Mouse (Mus musculus): ENCODE results near the gene Wdr86. TPM values are rescaled to one million over a fixed set of nuclear protein-coding genes. Genes with fewer than 3 reads are reported as not detected.

The Wdr86 gene
- total RNA-seq, 2 experiments from 2014 or later: 0.78 to 1.0 TPM

DNA sequence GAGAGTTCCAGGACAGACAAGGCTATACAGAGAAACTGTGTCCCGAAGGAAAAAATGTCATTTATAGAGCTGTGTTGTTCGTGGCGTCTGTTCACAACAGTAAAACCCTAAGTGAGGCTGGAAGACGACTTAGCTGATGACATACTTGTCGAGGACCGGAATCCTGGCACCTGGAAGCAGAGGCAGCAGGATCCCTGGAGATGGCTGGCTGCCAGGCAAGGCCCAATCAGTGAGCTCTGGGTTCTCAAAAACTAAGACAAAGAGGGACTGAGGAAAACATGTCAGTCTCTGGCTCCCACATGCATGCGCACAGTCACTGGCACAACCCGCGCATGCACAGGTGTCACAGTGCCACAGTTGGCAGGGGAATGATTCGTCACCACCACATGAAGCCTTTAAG is 7.1 kb upstream of the Wdr86 start:
- intact Hi-C loops (cut with DNase I): no loop called here
- DNase-seq: no peak

DNA sequence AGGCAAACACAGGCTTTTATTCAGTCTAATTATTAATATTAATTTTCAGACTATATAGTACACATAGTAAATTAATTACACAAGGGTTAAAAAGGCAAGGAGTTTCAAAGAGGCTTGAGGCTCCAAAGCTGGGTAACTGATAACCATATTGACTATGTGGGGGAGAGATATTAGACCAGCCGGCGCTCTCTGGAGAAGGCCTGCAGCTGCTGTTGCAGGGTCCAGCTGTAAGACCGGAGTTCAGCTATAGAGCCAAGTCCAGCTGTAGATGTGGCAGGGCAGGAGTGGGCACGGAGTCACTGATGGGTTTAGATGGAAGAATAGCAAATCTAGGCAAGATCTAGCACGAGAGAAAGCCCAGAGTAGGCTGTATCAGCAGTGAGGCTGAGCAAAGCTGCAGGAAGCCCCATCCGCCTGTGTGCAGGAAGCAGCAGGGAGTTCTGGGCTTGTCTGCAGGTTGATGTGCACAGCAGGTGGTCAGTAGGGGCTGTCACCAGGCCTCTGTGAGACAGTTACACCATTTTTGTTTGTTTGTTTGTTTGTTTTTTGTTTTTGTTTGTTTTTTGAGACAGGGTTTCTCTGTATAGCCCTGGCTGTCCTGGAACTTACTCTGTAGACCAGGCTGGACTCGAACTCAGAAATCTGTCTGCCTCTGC is 3.4 kb upstream of the Wdr86 start:
- intact Hi-C loops (cut with DNase I): no loop called here
- no peak for DNase-seq

DNA sequence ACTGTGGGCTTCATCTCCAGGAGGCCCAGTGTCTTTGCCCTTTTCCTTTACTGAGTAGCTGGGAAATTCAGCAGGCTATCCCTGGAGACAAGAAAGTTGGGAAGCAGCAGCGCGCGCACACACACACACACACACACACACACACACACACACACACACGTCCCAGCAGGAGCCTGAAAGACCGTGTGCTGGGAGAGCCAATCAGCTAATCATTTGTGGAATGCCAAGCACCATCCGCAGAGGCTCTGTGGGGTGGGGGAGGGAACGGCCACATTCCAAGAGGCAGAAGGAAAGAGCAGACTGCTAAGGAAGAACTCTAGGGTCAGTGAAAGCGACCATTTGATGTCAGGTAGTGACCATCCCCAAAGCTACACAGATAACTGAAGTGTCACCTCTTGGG is 2.6 kb upstream of the Wdr86 start:
- intact Hi-C loops (cut with DNase I): no loop called here
- peak in 1 of 2 experiments; percentile 33 for DNase-seq

DNA sequence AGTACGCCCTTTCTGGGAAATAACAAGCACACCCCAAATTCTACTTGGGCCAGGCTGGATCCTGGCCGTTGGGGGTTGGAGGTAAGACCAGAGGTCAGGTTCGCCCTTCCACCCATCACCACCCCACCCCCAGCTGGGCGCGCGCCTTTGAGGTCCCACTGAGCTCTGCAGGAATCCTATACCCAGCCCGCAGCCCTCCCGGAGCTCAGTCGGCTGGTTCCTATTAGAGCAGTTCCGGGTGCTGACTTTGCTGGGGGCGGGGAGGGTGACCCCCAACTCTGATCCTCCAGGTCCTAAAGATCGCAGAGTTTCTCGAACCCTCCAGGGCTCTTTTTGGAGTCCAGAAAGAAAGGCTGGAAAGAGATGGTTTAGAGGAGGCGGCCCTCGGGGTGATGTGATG is 459 bp upstream of the Wdr86 start:
- intact Hi-C loops (cut with DNase I): no loop called here
- no peak for DNase-seq

DNA sequence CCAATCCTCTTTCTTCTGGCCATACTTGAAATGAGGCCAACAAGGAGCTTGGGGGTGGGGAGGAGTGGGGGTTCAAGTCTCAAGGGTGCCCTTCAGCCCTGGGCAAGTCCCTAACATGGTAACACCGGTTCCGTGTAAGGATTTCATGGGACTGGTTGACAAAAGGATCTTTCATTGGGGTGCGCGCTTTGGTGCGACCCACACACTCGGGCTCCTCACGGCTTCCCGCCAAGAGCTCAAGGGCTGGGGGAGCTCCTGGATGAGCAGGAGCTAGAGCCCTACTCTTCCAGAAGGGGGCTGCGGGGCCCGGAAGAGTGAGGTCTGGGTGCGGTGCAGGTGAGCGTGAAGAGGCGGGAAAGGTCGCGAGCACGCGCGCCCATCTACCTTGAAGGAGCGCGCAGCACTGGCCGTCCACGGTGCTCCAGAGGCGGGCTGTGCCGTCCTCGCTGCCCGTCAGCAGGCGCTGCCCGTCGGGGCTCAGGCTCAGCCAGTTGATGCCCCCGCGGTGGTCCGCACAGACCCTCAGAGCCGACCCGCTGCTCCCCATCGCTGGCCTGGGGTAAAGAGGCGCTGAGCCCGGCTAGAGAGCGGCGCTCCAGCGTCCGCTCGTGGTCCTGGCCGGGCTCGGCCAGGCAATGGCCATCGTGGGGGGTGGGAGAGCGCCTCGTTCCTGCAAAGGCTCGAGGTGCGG is 585 bp downstream of the Wdr86 start:
- DNase-seq: no peak
- intact Hi-C loops (cut with DNase I): no loop called here

DNA sequence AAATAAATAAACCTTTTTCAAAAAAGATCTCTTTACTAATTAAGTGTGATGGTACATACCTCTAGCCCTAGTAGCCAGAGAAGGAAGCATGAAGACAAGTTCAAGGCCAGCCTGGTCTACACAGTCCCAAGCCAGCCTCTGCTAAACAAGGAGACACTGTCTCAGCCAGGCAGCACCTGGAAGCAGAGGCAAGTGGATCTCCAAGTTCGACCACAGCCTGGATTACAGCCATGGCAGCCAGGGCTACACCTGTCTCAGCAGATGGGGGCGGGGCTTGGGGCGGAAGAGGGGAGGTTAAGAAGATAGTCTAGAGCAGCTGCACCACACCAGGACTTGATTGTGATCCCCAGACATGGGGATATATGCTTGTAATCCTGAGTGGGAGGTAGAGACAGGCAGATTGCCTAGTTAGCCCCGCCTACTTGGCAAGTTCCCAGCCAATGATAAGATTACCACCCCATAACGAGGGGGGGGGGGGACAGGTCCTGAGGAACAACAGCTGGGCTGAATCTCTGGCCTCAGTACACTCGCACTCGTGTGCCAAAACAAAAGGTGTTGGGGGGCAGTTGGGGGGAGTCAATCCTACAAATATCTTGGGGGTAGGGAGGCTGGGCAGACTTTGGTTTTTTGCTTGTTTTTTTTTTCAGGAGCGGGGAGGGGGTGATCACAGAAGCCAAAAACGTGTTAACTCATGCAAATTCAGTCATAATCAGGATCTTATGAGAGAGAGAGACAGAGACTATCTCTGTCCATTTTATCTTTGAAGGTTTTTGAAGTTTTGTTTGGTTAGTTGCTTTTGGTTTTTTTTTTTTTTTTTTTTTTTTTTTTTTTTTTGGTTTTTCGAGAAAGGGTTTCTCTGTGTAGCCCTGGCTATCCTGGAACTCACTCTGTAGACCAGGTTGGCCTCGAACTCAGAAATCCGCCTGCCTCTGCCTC is 3.4 kb downstream of the Wdr86 start:
- peak; percentile 25 to 57 for DNase-seq
- intact Hi-C loops (cut with DNase I): no loop called here

DNA sequence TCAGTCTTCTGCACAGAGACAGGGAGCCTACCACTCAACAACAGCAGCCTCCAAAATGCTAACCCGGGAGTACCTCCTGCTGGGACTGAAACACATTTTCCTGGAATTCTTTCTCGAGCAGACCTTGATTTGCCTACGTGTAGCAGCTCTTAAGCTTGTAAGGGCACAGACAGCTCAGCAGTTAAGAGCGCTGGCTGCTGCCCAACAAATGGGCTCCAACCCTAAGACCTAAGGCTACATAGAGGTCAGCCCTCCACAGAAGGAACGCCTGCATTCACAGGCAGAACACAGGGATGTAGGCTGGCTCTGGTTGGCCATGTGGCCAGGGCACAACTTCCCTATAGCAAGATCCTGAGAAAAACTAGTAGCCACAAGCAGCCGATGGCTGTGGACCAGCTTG is 4.6 kb downstream of the Wdr86 start:
- no peak for DNase-seq
- intact Hi-C loops (cut with DNase I): no loop called here

DNA sequence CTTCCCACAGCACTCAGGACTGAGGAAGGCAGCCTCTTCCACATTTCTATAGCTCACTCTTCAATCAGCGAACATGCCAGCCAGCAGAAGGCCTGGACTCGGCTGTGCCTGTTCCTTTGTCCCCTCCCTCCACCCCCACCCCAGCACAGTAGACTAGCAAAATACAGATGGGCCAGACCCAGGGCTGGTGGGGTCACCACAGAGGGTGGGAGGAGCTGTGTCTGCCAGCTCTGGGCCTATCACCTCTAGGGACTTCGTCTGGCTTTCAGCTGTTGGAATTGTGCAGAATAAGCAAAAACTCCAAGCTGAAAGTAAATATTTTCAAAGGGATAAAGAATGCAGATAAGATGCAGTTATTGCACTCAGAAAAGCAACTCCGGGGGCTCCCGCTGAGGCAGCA is 5.7 kb downstream of the Wdr86 start:
- no peak for DNase-seq
- intact Hi-C loops (cut with DNase I): no loop called here

DNA sequence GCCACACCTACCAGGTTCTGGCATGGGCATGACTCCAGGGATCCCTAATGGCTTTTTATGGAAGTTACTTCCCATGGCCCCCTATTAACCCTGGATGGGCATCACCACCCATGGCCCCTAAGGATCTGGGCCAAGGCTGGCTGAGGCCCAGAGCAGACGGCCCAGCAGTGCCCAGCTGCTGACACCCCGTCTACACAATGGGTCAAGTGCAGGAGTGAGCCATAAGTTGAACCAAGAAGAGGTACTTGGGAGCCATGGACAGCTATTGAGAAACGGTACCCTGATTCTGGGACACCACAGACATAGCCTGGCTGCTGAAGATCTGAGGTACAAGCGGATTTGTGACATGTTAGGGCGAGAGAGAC is 6.3 kb downstream of the Wdr86 start:
- intact Hi-C loops (cut with DNase I): no loop called here
- no peak for DNase-seq

DNA sequence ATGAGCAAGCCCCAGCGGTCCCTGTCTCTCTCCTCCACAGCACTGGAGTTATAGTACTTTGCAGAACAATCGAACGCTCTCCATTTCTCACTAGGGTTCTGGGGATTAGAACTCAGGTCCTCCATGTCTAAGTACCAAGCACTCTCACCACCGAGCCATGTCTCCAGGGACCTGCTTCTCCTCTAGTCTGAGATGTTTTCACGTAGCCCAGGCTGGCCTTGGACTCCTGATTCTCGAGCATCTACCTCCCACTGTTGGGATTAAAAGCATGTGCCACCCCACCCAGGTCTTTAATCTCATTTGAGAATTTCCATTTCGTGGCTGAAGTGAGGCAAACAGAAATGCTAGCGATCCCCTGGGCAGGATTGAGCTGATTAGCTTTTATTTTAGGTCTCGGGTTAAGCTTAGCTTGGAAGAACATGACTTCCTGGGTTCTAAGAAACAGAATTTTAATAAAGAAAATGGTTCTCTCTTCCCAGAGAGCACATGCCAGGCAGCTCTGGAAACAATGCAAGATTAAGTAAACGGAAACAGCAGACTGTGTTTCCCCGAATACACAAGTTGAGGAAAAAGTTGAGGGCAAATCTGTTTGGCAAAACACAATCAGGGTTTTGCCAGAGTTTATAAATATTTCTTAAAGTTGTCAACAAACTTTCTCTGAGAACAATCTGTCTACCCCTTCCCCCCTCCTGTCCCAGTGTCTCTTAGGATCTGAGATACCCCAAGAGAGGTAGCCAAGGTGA is 6.8 kb downstream of the Wdr86 start:
- no peak for DNase-seq
- intact Hi-C loops (cut with DNase I): no loop called here

DNA sequence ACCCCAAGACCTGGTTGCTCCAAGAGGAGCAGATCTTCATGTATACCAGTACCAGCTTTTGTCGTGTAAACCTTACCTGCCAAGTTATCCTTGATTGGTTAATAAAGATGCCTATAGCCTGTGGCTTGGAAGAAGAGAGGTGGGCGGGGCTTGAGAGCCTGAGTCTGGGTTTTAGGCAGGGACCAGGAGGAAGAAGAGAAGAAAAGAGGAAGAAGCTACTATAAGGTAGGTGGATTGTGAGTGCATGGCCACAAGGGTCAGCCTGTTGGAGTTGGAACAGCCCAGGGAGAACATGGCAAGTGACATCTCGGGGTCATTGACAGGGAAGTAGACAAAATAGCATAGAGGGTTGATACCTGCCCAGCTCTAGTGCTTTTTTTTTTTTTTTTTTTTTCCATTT is 10.7 kb downstream of the Wdr86 start:
- intact Hi-C loops (cut with DNase I): no loop called here
- no peak for DNase-seq

DNA sequence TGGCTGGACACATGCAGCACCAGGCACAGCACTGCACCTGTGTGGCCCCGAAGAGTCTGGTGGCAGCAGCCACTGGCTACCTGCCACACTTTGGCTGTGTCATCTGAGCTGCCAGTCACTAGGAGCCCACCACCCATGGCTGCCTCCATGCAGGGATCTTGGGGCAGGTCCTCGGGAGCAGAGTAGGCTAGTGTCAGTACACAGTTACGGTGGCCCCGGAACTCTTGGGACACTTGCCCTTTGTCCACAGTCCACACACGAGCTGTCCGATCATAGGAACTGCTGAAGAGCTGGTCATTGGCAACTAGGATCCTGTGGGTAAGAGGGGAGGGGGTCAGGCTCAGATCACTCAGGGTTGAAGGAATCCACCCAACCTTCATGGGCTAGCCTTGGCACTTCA is 12.5 kb downstream of the Wdr86 start:
- intact Hi-C loops (cut with DNase I): no loop called here
- no peak for DNase-seq

DNA sequence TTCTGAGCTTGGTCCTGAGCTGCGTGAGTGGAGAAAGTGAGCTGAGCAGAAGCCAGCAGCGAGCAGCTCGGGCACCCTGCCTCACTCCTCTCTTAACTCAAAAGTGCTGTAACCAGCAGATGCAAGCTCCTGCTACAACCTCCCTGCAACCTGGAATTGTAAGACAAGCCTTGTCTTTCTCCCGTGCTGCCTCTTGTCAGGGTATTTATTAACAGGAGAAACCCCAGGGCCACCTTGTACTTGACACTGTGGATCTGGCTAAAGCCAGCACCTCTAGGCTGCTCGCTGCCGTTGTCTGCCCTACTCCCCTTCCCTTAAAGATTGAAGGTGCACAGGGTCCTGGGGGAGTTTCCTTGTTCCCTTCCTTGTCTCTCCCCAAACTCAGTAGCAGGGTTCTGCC is 16.5 kb downstream of the Wdr86 start:
- intact Hi-C loops (cut with DNase I): no loop called here
- no peak for DNase-seq

DNA sequence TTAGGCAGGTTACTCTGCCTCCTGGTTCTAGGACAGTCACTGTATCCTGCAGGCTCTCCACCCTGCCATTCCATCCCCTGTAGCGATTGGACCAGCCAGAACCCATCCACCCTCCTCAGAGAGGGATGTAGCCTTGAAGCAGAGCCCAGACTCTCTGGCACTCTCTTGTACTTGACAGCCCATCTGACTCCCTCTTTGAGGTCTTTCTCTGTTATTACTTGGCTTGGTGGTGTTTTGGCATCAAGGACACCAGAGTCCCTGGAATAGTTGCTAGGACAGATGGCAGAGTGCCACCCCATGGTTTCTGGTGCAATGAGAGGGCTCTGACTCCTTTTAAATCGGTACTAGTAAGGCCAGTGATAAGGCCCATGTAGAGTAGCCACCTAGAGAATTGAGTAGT is 17.3 kb downstream of the Wdr86 start:
- intact Hi-C loops (cut with DNase I): no loop called here

DNA sequence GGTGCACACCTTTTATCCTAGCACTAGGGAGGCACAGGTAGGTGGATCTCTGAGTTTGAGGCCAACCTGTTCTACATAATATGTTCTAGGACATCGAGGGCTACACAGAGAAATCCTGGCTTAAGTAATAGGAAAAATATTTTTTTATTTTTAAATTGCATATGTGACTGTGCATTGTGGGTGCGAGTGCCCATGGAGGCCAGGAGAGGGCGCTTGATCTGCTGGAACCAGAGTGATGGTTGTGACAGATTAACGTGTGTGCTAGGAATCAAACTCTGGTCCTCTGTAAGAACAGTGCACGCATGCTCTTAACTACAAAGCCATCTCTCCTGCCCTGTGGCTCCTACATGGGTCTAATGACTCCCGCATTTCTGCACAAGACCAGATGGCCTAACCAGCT is 18.9 kb downstream of the Wdr86 start:
- no peak for DNase-seq
- intact Hi-C loops (cut with DNase I): no loop called here

More for the DNA sequence above, 17.3 kb downstream of the Wdr86 start:
- peak in 1 of 2 experiments; percentile 32 for DNase-seq

DNA sequence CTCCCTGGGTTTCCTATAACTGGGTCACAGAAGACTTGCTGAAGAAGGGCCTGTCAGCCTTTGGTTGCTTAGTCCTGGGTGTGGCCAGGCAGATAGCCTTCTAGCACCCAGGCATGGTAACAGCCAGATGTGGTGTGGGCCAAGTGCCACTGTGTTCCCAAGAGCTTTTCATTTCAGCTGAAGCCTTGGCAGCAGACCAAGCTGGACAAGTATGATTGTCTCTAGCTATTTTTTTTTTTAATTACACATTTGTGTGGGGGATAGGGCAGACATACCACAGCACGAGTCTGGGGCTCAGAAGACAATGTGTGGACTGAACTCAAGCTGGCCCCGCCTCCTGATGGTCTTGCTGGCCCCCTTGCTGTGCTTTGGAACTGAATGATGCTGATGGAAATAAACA is 20.6 kb downstream of the Wdr86 start:
- intact Hi-C loops (cut with DNase I): loop anchor here (5.0 kb wide), 1 partner anchor 37 kb away; no protein-coding TSS in a partner anchor
- peak; percentile 66 to 77 for DNase-seq

DNA sequence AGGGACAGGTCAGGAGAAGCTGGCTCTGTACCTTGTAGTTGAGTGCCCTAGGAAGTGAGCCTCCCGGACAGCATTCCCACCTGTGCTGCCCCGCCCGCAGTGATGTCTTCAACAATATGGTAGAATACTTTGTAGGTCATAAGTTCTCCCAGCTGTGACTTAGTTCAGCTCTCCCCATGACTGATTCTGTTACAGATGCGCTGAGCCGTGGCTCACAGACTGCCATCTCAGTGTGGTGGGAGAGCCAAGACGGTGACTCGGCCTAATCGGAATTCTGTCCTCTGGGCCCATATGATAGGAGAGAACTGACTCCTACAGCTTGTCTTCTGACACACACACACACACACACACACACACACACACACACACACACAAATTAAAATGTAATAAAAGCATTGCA is 25.9 kb downstream of the Wdr86 start:
- DNase-seq: no peak
- intact Hi-C loops (cut with DNase I): loop anchor here (5.0 kb wide), 1 partner anchor 43 kb away; no protein-coding TSS in a partner anchor

DNA sequence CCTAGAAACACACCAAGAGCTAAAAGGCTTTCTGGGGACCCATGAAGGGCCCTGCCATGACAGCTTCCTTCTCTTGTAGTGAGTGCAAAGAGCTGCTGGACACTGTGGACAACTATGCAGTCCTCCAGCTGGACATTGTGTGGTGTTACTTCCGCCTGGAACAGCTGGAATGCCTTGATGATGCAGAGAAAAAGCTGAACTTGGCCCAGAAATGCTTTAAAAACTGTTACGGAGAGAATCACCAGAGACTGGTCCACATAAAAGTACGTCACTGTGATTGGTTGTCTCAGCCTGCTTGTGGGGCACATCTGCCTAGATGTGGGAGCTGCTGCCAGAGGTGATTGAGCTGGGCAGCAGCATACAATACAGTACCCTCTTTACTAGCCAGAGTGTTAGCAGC is 29.3 kb downstream of the Wdr86 start:
- intact Hi-C loops (cut with DNase I): no loop called here
- peak in 1 of 2 experiments; percentile 43 for DNase-seq

DNA sequence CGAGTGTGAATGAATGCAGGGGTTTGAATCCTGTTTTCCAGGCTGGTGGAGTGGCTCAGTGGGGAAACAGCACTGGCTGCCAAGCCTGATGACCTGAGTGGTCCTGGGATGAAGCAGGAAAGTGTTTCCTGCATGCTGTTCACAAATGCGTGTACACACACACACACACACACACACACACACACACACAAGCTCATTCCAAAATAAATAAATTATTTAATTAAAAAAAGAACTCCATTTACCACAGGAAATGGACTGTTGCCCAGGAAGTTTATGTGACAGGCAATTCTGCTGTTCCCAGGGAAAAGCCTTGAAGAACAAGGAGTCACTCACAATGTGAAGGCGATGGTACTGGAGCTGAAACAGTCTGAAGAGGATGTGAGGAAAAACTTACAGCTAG is 33.8 kb downstream of the Wdr86 start:
- no peak for DNase-seq
- intact Hi-C loops (cut with DNase I): no loop called here

DNA sequence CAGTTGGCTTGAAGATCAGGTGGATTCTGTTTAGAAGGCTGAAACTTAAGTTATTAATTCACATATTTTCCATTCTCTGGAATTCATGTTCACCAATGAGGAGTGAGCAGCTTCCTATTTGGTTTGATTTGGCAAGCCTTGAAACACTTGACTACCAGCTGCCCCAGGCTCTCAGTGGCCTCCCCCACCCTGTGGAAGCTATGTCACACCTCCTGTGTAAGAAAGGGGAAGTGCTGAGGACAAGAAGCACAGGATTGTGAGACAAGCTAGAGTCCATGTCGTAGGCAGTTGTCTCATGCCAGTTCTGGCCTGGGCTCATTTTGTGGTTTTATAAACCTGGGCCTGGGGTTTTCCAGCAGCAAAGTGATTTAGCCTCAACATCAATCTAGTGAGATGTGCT is 42.8 kb downstream of the Wdr86 start:
- intact Hi-C loops (cut with DNase I): loop anchor here (2.0 kb wide), 1 partner anchor 63 kb away; no protein-coding TSS in a partner anchor
- no peak for DNase-seq

Measured in heart, postnatal 14 days (tissue).